Mouse (Mus musculus) heart, adult 2 months (tissue): ENCODE data around the gene Fate1. TPM values are rescaled to one million over a fixed set of nuclear protein-coding genes. Genes with fewer than 3 reads are reported as not detected.
A peak's percentile ranks its signal among the peaks of the same experiment; 100 is the strongest.

Experiments used
- DNase-seq, 2 experiments: peaks; one replicate each; pipeline ENCODE4 v3.0.0; 2021
- H3K27ac ChIP-seq: fragments of 200-600 bp; 2 replicates; pipeline ENCODE4 v1.8.1; 2022
- H3K27me3 ChIP-seq: fragments of 200-500 bp; 2 replicates; pipeline ENCODE4 v1.6.1; 2012; ENCODE audit warnings: mild to moderate bottlenecking, low read length, inconsistent platforms, mixed read lengths; ENCODE audit not compliant: control insufficient read depth, insufficient read depth
- H3K36me3 ChIP-seq: fragments of 200-500 bp; 2 replicates; pipeline ENCODE4 v1.6.1; 2012; ENCODE audit warnings: low read length, inconsistent platforms; ENCODE audit not compliant: control insufficient read depth, insufficient read depth
- H3K4me1 ChIP-seq: fragments of 200-500 bp; 2 replicates; pipeline ENCODE4 v1.6.1; 2011; ENCODE audit warnings: low read length; ENCODE audit not compliant: control insufficient read depth, insufficient read depth
- H3K4me3 ChIP-seq: fragments of 200-600 bp; 2 replicates; pipeline ENCODE4 v1.8.1; 2022
- H3K79me2 ChIP-seq: fragments of 200-500 bp; replicated peaks from 2 replicates; pipeline ENCODE4 v1.6.1; 2012; ENCODE audit warnings: mild to moderate bottlenecking, inconsistent platforms, low read length, moderate library complexity, mixed read lengths; ENCODE audit not compliant: control insufficient read depth, insufficient read depth
- H3K9ac ChIP-seq: fragments of 200-500 bp; 2 replicates; pipeline ENCODE4 v1.6.1; 2012; ENCODE audit warnings: low read depth, mild to moderate bottlenecking, control low read depth, inconsistent platforms, low read length, mixed read lengths
- CTCF ChIP-seq: fragments of 200-600 bp; IDR thresholded peaks from 2 replicates; pipeline ENCODE4 v1.8.1; 2022; ENCODE audit warnings: antibody characterized with exemption, mild to moderate bottlenecking, moderate library complexity
- EP300 ChIP-seq: fragments of 200-500 bp; IDR thresholded peaks from 2 replicates; pipeline ENCODE4 v1.6.1; 2011; ENCODE audit warnings: low read depth, low read length, control low read depth; ENCODE audit not compliant: insufficient read depth
- POLR2A ChIP-seq: fragments of 200-500 bp; IDR thresholded peaks from 2 replicates; pipeline ENCODE4 v1.6.1; 2011; ENCODE audit warnings: mild to moderate bottlenecking, low read depth, low read length, control low read depth; ENCODE audit not compliant: insufficient read depth
- WGBS: fragments of 180-500 bp; shearing (Covaris S2); methylation state at CpG from one replicate; pipeline ENCODE4 v1.1.7; 2018; 5-methylcytosine and 5-hydroxymethylcytosine counted together
- intact Hi-C: fragments of 180-260 bp; cut with DNase I; formaldehyde crosslinking; loops from one replicate; pipeline ENCODE4 v1.15.1; 2025
- long read RNA-seq: library from polyadenylated mRNA; stranded (forward); transcript quantifications from one replicate; pipeline ENCODE4 v2.0.0, GENCODE M21; 2021
- polyA plus RNA-seq: library from polyadenylated mRNA; depleted of rRNA; stranded (reverse); fragments of >200 nt; gene quantifications from 2 replicates; pipeline ENCODE4 v1.2.3, GENCODE M21; 2012; rRNA removed
- total RNA-seq, 2 experiments: library from RNA; stranded (reverse); gene quantifications; 2 replicates each; pipeline ENCODE4 v1.2.3; 2021

The Fate1 gene
- total RNA-seq: not detected
- polyA plus RNA-seq: not detected in 2 replicates
- long read RNA-seq: 0 reads

- no peak within 1 kb of the TSS for H3K9ac ChIP-seq
- 81% methylated on average over 2 of the region's 2 CpGs for WGBS
- no peaks in the 10 kb centered on the region for H3K4me1 ChIP-seq
- no peak within 1 kb of the TSS for H3K27ac ChIP-seq
- H3K36me3 ChIP-seq: no peaks in the 10 kb centered on the region
- H3K4me3 ChIP-seq: no peak within 1 kb of the TSS
- no peak for DNase-seq
- no peaks in the 10 kb centered on the region for H3K27me3 ChIP-seq
- intact Hi-C loops: no loop called here
- no peaks in the 10 kb centered on the region for H3K79me2 ChIP-seq
- no peak for TF ChIP-seq CTCF
- no peak for TF ChIP-seq POLR2A
- no peak for TF ChIP-seq EP300
These were observed at the start of gene Fate1 for GRCm38 (mm10) chrX:71972686-71973085. Gene Fate1, plus strand, starts transcription at chrX:71972986.

- TF ChIP-seq POLR2A (no peak), CTCF (peak; percentile 79), EP300 (no peak)
These were observed 26.2 kb upstream of the Fate1 start for GRCm38 (mm10) chrX:71946631-71947030.

GRCm38 (mm10) chrX:71958366-71958765 is 14.4 kb upstream of the Fate1 start:
- no peak for DNase-seq
- Histone ChIP-seq H3K27me3 (no peaks in the 10 kb centered on the region), H3K79me2 (no peaks in the 10 kb centered on the region), H3K9ac (no peak overlapping the region), H3K4me3 (no peak overlapping the region), H3K36me3 (no peaks in the 10 kb centered on the region), H3K27ac (no peak overlapping the region), H3K4me1 (no peaks in the 10 kb centered on the region)
- no peak for TF ChIP-seq CTCF
- no peak for TF ChIP-seq POLR2A
- no peak for TF ChIP-seq EP300
- intact Hi-C loops: no loop called here

More at GRCm38 (mm10) chrX:71946631-71947030, 26.2 kb upstream of the Fate1 start:
- no peak overlapping the region for H3K9ac ChIP-seq
- no peaks in the 10 kb centered on the region for H3K36me3 ChIP-seq
- 21% methylated on average over 3 of the region's 3 CpGs for WGBS
- H3K4me1 ChIP-seq: no peaks in the 10 kb centered on the region
- no peak overlapping the region for H3K4me3 ChIP-seq
- no peak overlapping the region for H3K27ac ChIP-seq
- DNase-seq: peak; percentile 15 to 54
- no peaks in the 10 kb centered on the region for H3K27me3 ChIP-seq
- H3K79me2 ChIP-seq: no peaks in the 10 kb centered on the region
- intact Hi-C loops: loop anchor here (1.0 to 2.0 kb wide), 2 partner anchors 148 to 298 kb away; no protein-coding TSS in a partner anchor

GRCm38 (mm10) chrX:71962073-71963051 is 10.4 kb upstream of the Fate1 start, which contains the start of gene Prrg3:
Gene Prrg3, plus strand, starts transcription at chrX:71962624.
- Histone ChIP-seq H3K36me3 (no peaks in the 10 kb centered on the region), H3K9ac (peak within 1 kb of the TSS; percentile 67), H3K4me1 (no peaks in the 10 kb centered on the region; the same call in 1 of the 2 replicates), H3K79me2 (no peaks in the 10 kb centered on the region), H3K4me3 (peak within 1 kb of the TSS; percentile 49), H3K27me3 (no peaks in the 10 kb centered on the region), H3K27ac (peak within 1 kb of the TSS; percentile 63)
- TF ChIP-seq EP300 (no peak), CTCF (no peak), POLR2A (no peak)
- peak; percentile 51 to 57 for DNase-seq
- intact Hi-C loops: loop anchor here (5.0 kb wide), 1 partner anchor 50 kb away; no protein-coding TSS in a partner anchor
- WGBS: 20% methylated on average over 67 of the region's 72 CpGs

GRCm38 (mm10) chrX:71963275-71963912 is 9.4 kb upstream of the Fate1 start:
- no peaks in the 10 kb centered on the region for H3K27me3 ChIP-seq
- no peak for DNase-seq
- H3K4me3 ChIP-seq: peak overlapping the region; percentile 49
- 28% methylated on average over 9 of the region's 9 CpGs for WGBS
- peak overlapping the region; percentile 67 for H3K9ac ChIP-seq
- intact Hi-C loops: loop anchor here (5.0 kb wide), 1 partner anchor 49 kb away; no protein-coding TSS in a partner anchor
- H3K36me3 ChIP-seq: no peaks in the 10 kb centered on the region
- TF ChIP-seq EP300 (no peak), POLR2A (no peak), CTCF (no peak)
- no peaks in the 10 kb centered on the region for H3K79me2 ChIP-seq
- H3K27ac ChIP-seq: peak overlapping the region; percentile 63
- no peaks in the 10 kb centered on the region; the same call in 1 of the 2 replicates for H3K4me1 ChIP-seq
